In the genomic region with DNA sequence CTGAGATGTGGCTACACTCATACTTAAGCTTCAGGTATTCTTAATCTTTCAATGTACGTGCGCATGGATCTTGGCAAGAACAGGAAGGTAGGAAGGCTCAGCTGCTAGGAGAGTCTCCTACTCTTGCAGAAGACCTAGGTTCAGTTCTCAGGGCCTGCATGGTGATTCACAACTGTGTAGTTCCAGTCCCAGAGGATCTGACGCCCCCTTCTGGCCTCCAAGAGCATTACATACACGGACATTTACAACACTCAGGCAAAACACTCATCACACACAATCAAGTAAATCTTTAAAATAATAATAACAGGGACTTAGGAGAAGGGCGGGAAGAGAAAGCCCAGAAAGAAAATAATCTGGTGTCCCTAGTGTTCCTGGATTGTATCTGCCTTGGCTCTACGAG, we compare ENCODE assay signal across 8 mouse cellular contexts. TPM values are rescaled to one million over a fixed set of nuclear protein-coding genes. Genes with fewer than 3 reads are reported as not detected.
DNase-seq lines count a peak whose midpoint lies in the region; ATAC-seq and TF ChIP-seq lines count a peak whose summit lies in the region.

No protein-coding gene starts in this region.

- H3K36me3 ChIP-seq in embryonic facial prominence, embryonic 11.5 days (replicated peaks; ENCODE audit: control insufficient read depth, insufficient read depth, low read depth, low read length): no peaks in the 10 kb centered on the region; the same call in 1 of the 2 replicates
- peaks cover 20% of the 10 kb centered on the region for H3K36me3 ChIP-seq in hindbrain, embryonic 15.5 days
- H3K36me3 ChIP-seq in liver, postnatal 0 days (replicated peaks; ENCODE audit: insufficient read depth, low read length): peaks cover 26% of the 10 kb centered on the region
- peaks cover 6% of the 10 kb centered on the region for H3K36me3 ChIP-seq in splenic B cell, adult 2 months (ENCODE audit: control insufficient read depth, insufficient read depth, low read length, poor library complexity, severe bottlenecking)

- no peaks in the 10 kb centered on the region for H3K4me1 ChIP-seq in embryonic facial prominence, embryonic 11.5 days (ENCODE audit: control insufficient read depth, insufficient read depth, low read length)
- H3K4me1 ChIP-seq in hindbrain, embryonic 15.5 days (replicated peaks): peaks cover 3% of the 10 kb centered on the region; the same call in 1 of the 2 replicates
- H3K4me1 ChIP-seq in liver, postnatal 0 days (ENCODE audit: insufficient read depth): peaks cover 6% of the 10 kb centered on the region

- no peak for ATAC-seq in embryonic facial prominence, embryonic 11.5 days (replicated peaks; ENCODE audit: insufficient number of reproducible peaks, low FRiP score, low TSS enrichment, low read depth)
- no peak for ATAC-seq in hindbrain, embryonic 15.5 days (ENCODE audit: low FRiP score, low read depth)
- ATAC-seq in liver, postnatal 0 days: peak; percentile 49; the same call in 1 of the 2 replicates

- no peak overlapping the region for H3K27ac ChIP-seq in embryonic facial prominence, embryonic 11.5 days (replicated peaks; ENCODE audit: low read depth, low read length)
- H3K27ac ChIP-seq in hindbrain, embryonic 15.5 days (replicated peaks): no peak overlapping the region
- no peak overlapping the region for H3K27ac ChIP-seq in liver, postnatal 0 days (ENCODE audit: low read depth)

- H3K27me3 ChIP-seq in embryonic facial prominence, embryonic 11.5 days (ENCODE audit: control insufficient read depth, insufficient read depth, low read length): no peaks in the 10 kb centered on the region
- H3K27me3 ChIP-seq in hindbrain, embryonic 15.5 days: peaks cover 4% of the 10 kb centered on the region; the same call in 1 of the 2 replicates
- H3K27me3 ChIP-seq in liver, postnatal 0 days (ENCODE audit: insufficient read depth, low read length): peaks cover 4% of the 10 kb centered on the region; the same call in 1 of the 2 replicates
- no peaks in the 10 kb centered on the region for H3K27me3 ChIP-seq in splenic B cell, adult 2 months (ENCODE audit: control insufficient read depth, insufficient read depth, low read length, poor library complexity, severe bottlenecking)

- H3K9me3 ChIP-seq in embryonic facial prominence, embryonic 11.5 days (replicated peaks; ENCODE audit: control insufficient read depth, low read length): no peaks in the 10 kb centered on the region
- H3K9me3 ChIP-seq in hindbrain, embryonic 15.5 days: no peaks in the 10 kb centered on the region
- no peaks in the 10 kb centered on the region for H3K9me3 ChIP-seq in liver, postnatal 0 days (ENCODE audit: low read length)

- H3K4me3 ChIP-seq in embryonic facial prominence, embryonic 11.5 days (ENCODE audit: low read depth, low read length): no peak overlapping the region
- peak overlapping the region; percentile 41 for H3K4me3 ChIP-seq in hindbrain, embryonic 15.5 days
- H3K4me3 ChIP-seq in liver, postnatal 0 days (ENCODE audit: low read depth, low read length): 0 out of 2 replicates have a peak overlapping the region, but pooled peaks have one; percentile 29

- 57% methylated on average over 6 of the region's 6 CpGs for WGBS in embryonic facial prominence, embryonic 11.5 days
- 54% methylated on average over 6 of the region's 6 CpGs for WGBS in hindbrain, embryonic 15.5 days
- 63% methylated on average over 6 of the region's 6 CpGs for WGBS in liver, postnatal 0 days (ENCODE audit: insufficient replicate concordance)

- no peak for TF ChIP-seq EP300 in liver, postnatal 0 days (IDR thresholded peaks at IDR 0.05; ENCODE audit: low read depth)

- no peak overlapping the region for H3K4me2 ChIP-seq in embryonic facial prominence, embryonic 11.5 days (ENCODE audit: low read depth, low read length)
- peak overlapping the region; percentile 66 for H3K4me2 ChIP-seq in hindbrain, embryonic 15.5 days
- H3K4me2 ChIP-seq in liver, postnatal 0 days (ENCODE audit: low read depth, low read length): peak overlapping the region; percentile 72

- peak; percentile 12 for DNase-seq in kidney, adult 18-20 months
- DNase-seq in kidney, adult 11 months: no peak
- DNase-seq in ES-CJ7 (ENCODE audit: low read depth, low spot score): peak; percentile 84
- peak; percentile 21 for DNase-seq in embryonic facial prominence, embryonic 11.5 days (ENCODE audit: low spot score)
- DNase-seq in liver, postnatal 0 days: no peak
- peak; percentile 59 for DNase-seq in splenic B cell, adult 2 months (ENCODE audit: low read depth, low spot score)
- no peak for DNase-seq in urinary bladder, postnatal 36 days (ENCODE audit: low spot score in 2 of 2)

- TF ChIP-seq CTCF in liver, postnatal 0 days (IDR thresholded peaks at IDR 0.05; ENCODE audit: low read depth): peak; percentile 74

- no peak overlapping the region for H3K9ac ChIP-seq in embryonic facial prominence, embryonic 11.5 days (replicated peaks; ENCODE audit: low read length)
- peak overlapping the region; percentile 42; the same call in 1 of the 2 replicates for H3K9ac ChIP-seq in hindbrain, embryonic 15.5 days
- no peak overlapping the region for H3K9ac ChIP-seq in liver, postnatal 0 days (replicated peaks)

RNA-seq across cellular contexts. Expression of a gene that starts 14.8 kb away (rescaled TPM):
- 11.8 and 12.3 TPM in 2 replicates for polyA plus RNA-seq in embryonic facial prominence, embryonic 11.5 days (2014; fragmentation: Nextera tagmentation; extraction: Ambion mirVana)
- 8.5 and 9.7 TPM in 2 replicates for polyA plus RNA-seq in hindbrain, embryonic 15.5 days (2015; fragmentation: Nextera tagmentation; extraction: Ambion mirVana)
- 4.2 and 6.1 TPM in 2 replicates for polyA plus RNA-seq in liver, postnatal 0 days (2015; fragmentation: Nextera tagmentation; extraction: Ambion mirVana)

RNA-seq across cellular contexts. Expression of a gene that starts 31.0 kb away (rescaled TPM):
- polyA plus RNA-seq in embryonic facial prominence, embryonic 11.5 days (2014; fragmentation: Nextera tagmentation; extraction: Ambion mirVana): 1.4 and 1.5 TPM in 2 replicates
- not detected in 2 replicates for polyA plus RNA-seq in hindbrain, embryonic 15.5 days (2015; fragmentation: Nextera tagmentation; extraction: Ambion mirVana)
- polyA plus RNA-seq in liver, postnatal 0 days (2015; fragmentation: Nextera tagmentation; extraction: Ambion mirVana): not detected in 2 replicates

RNA-seq across cellular contexts. Expression of a gene that starts 38.9 kb away (rescaled TPM):
- 13.9 and 16.7 TPM in 2 replicates for polyA plus RNA-seq in embryonic facial prominence, embryonic 11.5 days (2014; fragmentation: Nextera tagmentation; extraction: Ambion mirVana)
- 0.10 and 0.53 TPM in 2 replicates for polyA plus RNA-seq in hindbrain, embryonic 15.5 days (2015; fragmentation: Nextera tagmentation; extraction: Ambion mirVana)
- 117 and 135 TPM in 2 replicates for polyA plus RNA-seq in liver, postnatal 0 days (2015; fragmentation: Nextera tagmentation; extraction: Ambion mirVana)

Comparison
In these comparisons a context has a peak if more than half of its experiments do, and no peak if none do; other contexts are left out.
1. DNase-seq: peak in kidney, adult 18-20 months (single experiment), ES-CJ7 (single experiment), embryonic facial prominence, embryonic 11.5 days (single experiment) and splenic B cell, adult 2 months (single experiment); none in kidney, adult 11 months (single experiment), liver, postnatal 0 days (single experiment) and urinary bladder, postnatal 36 days (0 of 2).